Mouse (Mus musculus): Measurements from ENCODE around the gene Tubb2b.

DNA sequence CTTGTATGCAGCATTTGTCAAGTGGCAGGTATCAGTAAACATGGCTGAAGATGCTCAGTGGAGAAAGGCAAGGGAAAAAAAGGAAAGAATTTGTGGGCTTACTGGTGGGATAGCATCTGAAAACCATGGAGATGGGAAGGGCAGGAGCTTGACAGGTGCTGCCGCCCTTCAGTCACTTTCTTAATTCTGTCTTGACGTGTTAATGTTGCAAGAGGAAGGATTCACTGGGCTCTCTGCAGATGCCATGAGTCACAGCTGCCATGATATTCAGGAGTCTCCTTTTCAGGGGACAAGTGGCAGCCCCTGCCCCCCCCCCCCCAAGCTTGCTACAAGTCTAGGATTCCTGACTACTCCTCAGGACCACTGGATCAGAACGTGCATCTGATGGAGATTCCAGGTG, 18.4 kb downstream of the Tubb2b start:
- TF ChIP-seq CTCF (IDR thresholded peaks at IDR 0.05; ENCODE audit: insufficient read depth, low read depth, low read length) (no peak), POLR2A (IDR thresholded peaks at IDR 0.05; ENCODE audit: insufficient read depth, low read depth, low read length) (no peak)
